8 mouse cellular contexts compared by ENCODE assay signal in the genomic region with DNA sequence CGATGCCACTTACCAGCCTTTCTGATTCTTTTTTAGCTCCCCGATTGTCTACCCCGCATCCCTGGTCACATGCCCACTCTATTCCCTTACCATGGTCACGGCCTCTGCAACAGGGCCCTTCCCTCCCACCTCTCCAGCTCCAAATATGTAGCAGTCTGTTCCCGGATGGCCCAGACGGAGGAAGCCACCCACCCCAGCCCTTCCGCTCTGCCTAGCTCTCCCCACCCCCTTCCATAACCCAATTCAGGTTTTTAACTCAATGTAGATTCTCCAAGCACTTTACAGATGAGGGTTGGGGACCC. TPM values are rescaled to one million over a fixed set of nuclear protein-coding genes. Genes with fewer than 3 reads are reported as not detected.
DNase-seq lines count a peak whose midpoint lies in the region; ATAC-seq and TF ChIP-seq lines count a peak whose summit lies in the region.

No protein-coding gene starts in this region.

- intact Hi-C loops in left cerebral cortex, adult 2 months (cut with DNase I), result no loop called here

- H3K9me3 ChIP-seq in heart, embryonic 11.5 days (replicated peaks; ENCODE audit: control insufficient read depth, low read length), result no peaks in the 10 kb centered on the region
- H3K9me3 ChIP-seq in neural tube, embryonic 13.5 days, result no peaks in the 10 kb centered on the region

- H3K36me3 ChIP-seq in heart, embryonic 11.5 days (ENCODE audit: control insufficient read depth, insufficient read depth, low read length), result peaks cover 45% of the 10 kb centered on the region
- peaks cover 63% of the 10 kb centered on the region for H3K36me3 ChIP-seq in neural tube, embryonic 13.5 days

- 58% methylated on average over 7 of the region's 7 CpGs for WGBS in heart, embryonic 11.5 days (ENCODE audit: insufficient replicate concordance)
- WGBS in neural tube, embryonic 13.5 days, result 68% methylated on average over 7 of the region's 7 CpGs

- ATAC-seq in heart, embryonic 11.5 days (replicated peaks; ENCODE audit: insufficient number of reproducible peaks, low FRiP score, low TSS enrichment), result no peak
- no peak for ATAC-seq in neural tube, embryonic 13.5 days (ENCODE audit: low read depth)

- no peak overlapping the region; the same call in 1 of the 2 replicates for H3K4me3 ChIP-seq in left cerebral cortex, adult 2 months
- H3K4me3 ChIP-seq in heart, embryonic 11.5 days (ENCODE audit: low read depth, low read length), result no peak overlapping the region
- no peak overlapping the region for H3K4me3 ChIP-seq in neural tube, embryonic 13.5 days

- DNase-seq in left cerebral cortex, adult 2 months (ENCODE audit: extremely low spot score in 1 of 2, low spot score in 2 of 2), result no peak
- DNase-seq in left cerebral cortex, adult 11 months (ENCODE audit: low spot score), result no peak
- DNase-seq in kidney, postnatal 14 days, result peak; percentile 71
- no peak for DNase-seq in layer of hippocampus, postnatal 14 days (ENCODE audit: low spot score in 2 of 2)
- no peak for DNase-seq in thymus, postnatal 4 days
- DNase-seq in retina, postnatal 1 day, result no peak

- H3K27ac ChIP-seq in left cerebral cortex, adult 2 months, result peak overlapping the region; percentile 97
- peak overlapping the region; percentile 57 for H3K27ac ChIP-seq in heart, embryonic 11.5 days (ENCODE audit: low read depth, low read length)
- peak overlapping the region; percentile 93 for H3K27ac ChIP-seq in neural tube, embryonic 13.5 days (replicated peaks)

- no peak overlapping the region for H3K4me2 ChIP-seq in heart, embryonic 11.5 days
- H3K4me2 ChIP-seq in neural tube, embryonic 13.5 days, result peak overlapping the region; percentile 13; the same call in 1 of the 2 replicates

- H3K9ac ChIP-seq in heart, embryonic 11.5 days (ENCODE audit: low read depth, low read length), result no peak overlapping the region
- H3K9ac ChIP-seq in neural tube, embryonic 13.5 days, result peak overlapping the region; percentile 65; the same call in 1 of the 2 replicates

- peaks cover 89% of the 10 kb centered on the region for H3K4me1 ChIP-seq in heart, embryonic 11.5 days (ENCODE audit: control insufficient read depth, insufficient read depth, low read length)
- H3K4me1 ChIP-seq in neural tube, embryonic 13.5 days (replicated peaks), result peaks cover 94% of the 10 kb centered on the region

- H3K27me3 ChIP-seq in heart, embryonic 11.5 days (ENCODE audit: control insufficient read depth, insufficient read depth, low read length), result no peaks in the 10 kb centered on the region
- H3K27me3 ChIP-seq in neural tube, embryonic 13.5 days, result no peaks in the 10 kb centered on the region

- TF ChIP-seq CTCF in left cerebral cortex, adult 2 months (IDR thresholded peaks at IDR 0.05), result no peak

RNA-seq across cellular contexts. Expression of gene Midn, which starts 8.6 kb away (rescaled TPM):
- total RNA-seq in left cerebral cortex, adult 2 months (2021), result 100 to 1,000 TPM in 1 of 2 experiments, 10 to 100 TPM in 1; 80.7 to 127 TPM
- polyA plus RNA-seq in heart, embryonic 11.5 days (2014; fragmentation: Nextera tagmentation; extraction: Ambion mirVana), result 29.5 and 31.9 TPM in 2 replicates
- polyA plus RNA-seq in neural tube, embryonic 13.5 days (2015; fragmentation: Nextera tagmentation; extraction: Ambion mirVana), result 31.0 and 35.8 TPM in 2 replicates
- 10 to 100 TPM; 90.9 to 100.0 TPM for total RNA-seq in layer of hippocampus, postnatal 14 days (2021)

RNA-seq across cellular contexts. Expression of gene Cirbp, which starts 9.1 kb away (rescaled TPM):
- 10 to 100 TPM; 75.8 to 93.0 TPM for total RNA-seq in left cerebral cortex, adult 2 months (2021)
- 49.1 and 52.7 TPM in 2 replicates for polyA plus RNA-seq in heart, embryonic 11.5 days (2014; fragmentation: Nextera tagmentation; extraction: Ambion mirVana)
- 325 and 351 TPM in 2 replicates for polyA plus RNA-seq in neural tube, embryonic 13.5 days (2015; fragmentation: Nextera tagmentation; extraction: Ambion mirVana)
- total RNA-seq in layer of hippocampus, postnatal 14 days (2021), result 100 to 1,000 TPM in 1 of 2 experiments, 10 to 100 TPM in 1; 93.5 to 126 TPM

RNA-seq across cellular contexts. Expression of gene 1600002K03Rik, which starts 16.0 kb away (rescaled TPM):
- 1 to 10 TPM; 6.0 to 8.1 TPM for total RNA-seq in left cerebral cortex, adult 2 months (2021)
- 9.6 and 12.4 TPM in 2 replicates for polyA plus RNA-seq in heart, embryonic 11.5 days (2014; fragmentation: Nextera tagmentation; extraction: Ambion mirVana)
- polyA plus RNA-seq in neural tube, embryonic 13.5 days (2015; fragmentation: Nextera tagmentation; extraction: Ambion mirVana), result 11.4 and 16.3 TPM in 2 replicates
- total RNA-seq in layer of hippocampus, postnatal 14 days (2021), result 1 to 10 TPM; 5.1 to 5.2 TPM

RNA-seq across cellular contexts. Expression of gene Cbarp, which starts 16.1 kb away (rescaled TPM):
- 100 to 1,000 TPM; 431 to 456 TPM for total RNA-seq in left cerebral cortex, adult 2 months (2021)
- polyA plus RNA-seq in heart, embryonic 11.5 days (2014; fragmentation: Nextera tagmentation; extraction: Ambion mirVana), result 2.5 and 2.7 TPM in 2 replicates
- 53.9 and 55.1 TPM in 2 replicates for polyA plus RNA-seq in neural tube, embryonic 13.5 days (2015; fragmentation: Nextera tagmentation; extraction: Ambion mirVana)
- 100 to 1,000 TPM; 401 to 436 TPM for total RNA-seq in layer of hippocampus, postnatal 14 days (2021)

RNA-seq across cellular contexts. Expression of gene Atp5d, which starts 18.3 kb away (rescaled TPM):
- 100 to 1,000 TPM; 356 to 366 TPM for total RNA-seq in left cerebral cortex, adult 2 months (2021)
- polyA plus RNA-seq in heart, embryonic 11.5 days (2014; fragmentation: Nextera tagmentation; extraction: Ambion mirVana), result 772 and 785 TPM in 2 replicates
- polyA plus RNA-seq in neural tube, embryonic 13.5 days (2015; fragmentation: Nextera tagmentation; extraction: Ambion mirVana), result 467 and 481 TPM in 2 replicates
- 100 to 1,000 TPM; 397 to 417 TPM for total RNA-seq in layer of hippocampus, postnatal 14 days (2021)
